Mouse (Mus musculus): ENCODE data around the gene Gm20708. TPM values are rescaled to one million over a fixed set of nuclear protein-coding genes. Genes with fewer than 3 reads are reported as not detected.

Gm20708 gene
- polyA plus RNA-seq, 1 experiment = not detected

GRCm38 (mm10) chr11:117800038-117800437 lies 9.4 kb upstream of the Gm20708 start:
- peaks cover 29% of the 10 kb centered on the region for H3K4me1 ChIP-seq (replicated peaks; ENCODE audit: control insufficient read depth, insufficient read depth, low read length)

GRCm38 (mm10) chr11:117801650-117802049 lies 7.8 kb upstream of the Gm20708 start:
- TF ChIP-seq CTCF (IDR thresholded peaks at IDR 0.05; ENCODE audit: borderline replicate concordance, control insufficient read depth, extremely low read depth, insufficient read depth, low read length, poor library complexity) (no peak), POLR2A (IDR thresholded peaks at IDR 0.05; ENCODE audit: control insufficient read depth, extremely low read depth, insufficient read depth, low read length, poor library complexity) (no peak)
- H3K27me3 ChIP-seq (ENCODE audit: control insufficient read depth, insufficient read depth, low read length) = no peaks in the 10 kb centered on the region
- H3K36me3 ChIP-seq (ENCODE audit: control insufficient read depth, insufficient read depth, low read length) = no peaks in the 10 kb centered on the region
- DNase-seq = no peak
- no peak overlapping the region for H3K27ac ChIP-seq (ENCODE audit: control insufficient read depth, insufficient read depth, low read length)
- H3K4me3 ChIP-seq (ENCODE audit: control insufficient read depth, insufficient read depth, low read length) = no peak overlapping the region
- peaks cover 23% of the 10 kb centered on the region for H3K4me1 ChIP-seq (replicated peaks; ENCODE audit: control insufficient read depth, insufficient read depth, low read length)
- 94% methylated on average over 7 of the region's 7 CpGs for WGBS

More at GRCm38 (mm10) chr11:117800038-117800437, 9.4 kb upstream of the Gm20708 start:
- no peak overlapping the region for H3K4me3 ChIP-seq (ENCODE audit: control insufficient read depth, insufficient read depth, low read length)
- H3K27me3 ChIP-seq (ENCODE audit: control insufficient read depth, insufficient read depth, low read length) = no peaks in the 10 kb centered on the region
- 94% methylated on average over 7 of the region's 7 CpGs for WGBS
- TF ChIP-seq POLR2A (IDR thresholded peaks at IDR 0.05; ENCODE audit: control insufficient read depth, extremely low read depth, insufficient read depth, low read length, poor library complexity) = no peak
- no peak for TF ChIP-seq CTCF (IDR thresholded peaks at IDR 0.05; ENCODE audit: borderline replicate concordance, control insufficient read depth, extremely low read depth, insufficient read depth, low read length, poor library complexity)
- no peak for DNase-seq
- H3K36me3 ChIP-seq (ENCODE audit: control insufficient read depth, insufficient read depth, low read length) = no peaks in the 10 kb centered on the region
- H3K27ac ChIP-seq (ENCODE audit: control insufficient read depth, insufficient read depth, low read length) = no peak overlapping the region

GRCm38 (mm10) chr11:117803166-117803688 lies 6.2 kb upstream of the Gm20708 start:
- TF ChIP-seq POLR2A (IDR thresholded peaks at IDR 0.05; ENCODE audit: control insufficient read depth, extremely low read depth, insufficient read depth, low read length, poor library complexity) (no peak), CTCF (IDR thresholded peaks at IDR 0.05; ENCODE audit: borderline replicate concordance, control insufficient read depth, extremely low read depth, insufficient read depth, low read length, poor library complexity) (no peak)
- DNase-seq = no peak
- Histone ChIP-seq H3K36me3 (ENCODE audit: control insufficient read depth, insufficient read depth, low read length) (no peaks in the 10 kb centered on the region), H3K27me3 (ENCODE audit: control insufficient read depth, insufficient read depth, low read length) (no peaks in the 10 kb centered on the region), H3K4me1 (replicated peaks; ENCODE audit: control insufficient read depth, insufficient read depth, low read length) (peaks cover 9% of the 10 kb centered on the region), H3K4me3 (ENCODE audit: control insufficient read depth, insufficient read depth, low read length) (no peak overlapping the region), H3K27ac (ENCODE audit: control insufficient read depth, insufficient read depth, low read length) (no peak overlapping the region; the same call in 1 of the 2 replicates)
- 89% methylated on average over 3 of the region's 3 CpGs for WGBS

- H3K27me3 ChIP-seq (ENCODE audit: control insufficient read depth, insufficient read depth, low read length) = no peaks in the 10 kb centered on the region
- no peak overlapping the region for H3K27ac ChIP-seq (ENCODE audit: control insufficient read depth, insufficient read depth, low read length)
- H3K36me3 ChIP-seq (ENCODE audit: control insufficient read depth, insufficient read depth, low read length) = no peaks in the 10 kb centered on the region
- no peak overlapping the region for H3K4me3 ChIP-seq (ENCODE audit: control insufficient read depth, insufficient read depth, low read length)
- H3K4me1 ChIP-seq (replicated peaks; ENCODE audit: control insufficient read depth, insufficient read depth, low read length) = peaks cover 12% of the 10 kb centered on the region
- no peak for DNase-seq
- TF ChIP-seq CTCF (IDR thresholded peaks at IDR 0.05; ENCODE audit: borderline replicate concordance, control insufficient read depth, extremely low read depth, insufficient read depth, low read length, poor library complexity) (no peak), POLR2A (IDR thresholded peaks at IDR 0.05; ENCODE audit: control insufficient read depth, extremely low read depth, insufficient read depth, low read length, poor library complexity) (no peak)
- 98% methylated on average over 6 of the region's 6 CpGs for WGBS
Measured at GRCm38 (mm10) chr11:117806781-117807180, 2.7 kb upstream of the Gm20708 start.

GRCm38 (mm10) chr11:117810401-117811046 lies 1.1 kb downstream of the Gm20708 start:
- H3K36me3 ChIP-seq (ENCODE audit: control insufficient read depth, insufficient read depth, low read length) = no peaks in the 10 kb centered on the region; the same call in 1 of the 2 replicates
- under 1% methylated on average over 21 of the region's 21 CpGs for WGBS
- peak overlapping the region; percentile 6 for H3K27ac ChIP-seq (ENCODE audit: control insufficient read depth, insufficient read depth, low read length)
- peaks cover 12% of the 10 kb centered on the region for H3K4me1 ChIP-seq (replicated peaks; ENCODE audit: control insufficient read depth, insufficient read depth, low read length)
- no peaks in the 10 kb centered on the region for H3K27me3 ChIP-seq (ENCODE audit: control insufficient read depth, insufficient read depth, low read length)
- peak; percentile 39; the same call in 1 of the 2 replicates for TF ChIP-seq POLR2A (IDR thresholded peaks at IDR 0.05; ENCODE audit: control insufficient read depth, extremely low read depth, insufficient read depth, low read length, poor library complexity)
- TF ChIP-seq CTCF (IDR thresholded peaks at IDR 0.05; ENCODE audit: borderline replicate concordance, control insufficient read depth, extremely low read depth, insufficient read depth, low read length, poor library complexity) = peak; percentile 43; the same call in 1 of the 2 replicates
- peak; percentile 88 for DNase-seq
- H3K4me3 ChIP-seq (ENCODE audit: control insufficient read depth, insufficient read depth, low read length) = peak overlapping the region; percentile 58

- H3K36me3 ChIP-seq (ENCODE audit: control insufficient read depth, insufficient read depth, low read length) = peaks cover 17% of the 10 kb centered on the region
- DNase-seq = no peak
- 89% methylated on average over 5 of the region's 5 CpGs for WGBS
- no peaks in the 10 kb centered on the region for H3K27me3 ChIP-seq (ENCODE audit: control insufficient read depth, insufficient read depth, low read length)
- peaks cover 12% of the 10 kb centered on the region for H3K4me1 ChIP-seq (replicated peaks; ENCODE audit: control insufficient read depth, insufficient read depth, low read length)
- no peak overlapping the region for H3K4me3 ChIP-seq (ENCODE audit: control insufficient read depth, insufficient read depth, low read length)
- H3K27ac ChIP-seq (ENCODE audit: control insufficient read depth, insufficient read depth, low read length) = no peak overlapping the region
- TF ChIP-seq CTCF (IDR thresholded peaks at IDR 0.05; ENCODE audit: borderline replicate concordance, control insufficient read depth, extremely low read depth, insufficient read depth, low read length, poor library complexity) (no peak), POLR2A (IDR thresholded peaks at IDR 0.05; ENCODE audit: control insufficient read depth, extremely low read depth, insufficient read depth, low read length, poor library complexity) (no peak)
Measured at GRCm38 (mm10) chr11:117813867-117814266, 4.4 kb downstream of the Gm20708 start.

All from thymus, adult 2 months (tissue).